Mouse (Mus musculus): Measurements from ENCODE around the gene Nsg1. TPM values are rescaled to one million over a fixed set of nuclear protein-coding genes. Genes with fewer than 3 reads are reported as not detected.

Gene Nsg1
- polyA plus RNA-seq, 1 experiment from 2014 or later, result 1.6 TPM

DNA sequence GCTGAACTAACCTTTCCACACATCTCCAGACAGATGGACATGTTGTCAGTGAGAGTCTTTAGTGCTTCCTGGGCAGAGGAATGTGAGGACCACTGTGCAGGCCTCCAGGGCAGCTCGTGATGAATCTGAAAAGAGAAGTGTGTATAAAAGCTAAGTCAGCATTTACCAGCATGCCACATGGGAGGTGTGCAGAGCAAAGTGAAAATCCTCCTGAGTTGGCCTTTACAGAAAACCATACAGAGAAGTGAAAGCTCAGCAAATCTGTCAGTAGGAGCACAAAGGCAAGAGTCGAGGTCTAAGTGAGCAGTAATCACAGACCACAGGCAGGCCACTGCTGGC is 67.8 kb downstream of the Nsg1 start:
- Histone ChIP-seq H3K4me2 (ENCODE audit: low read depth, low read length) (no peak overlapping the region), H3K36me3 (ENCODE audit: control insufficient read depth, insufficient read depth) (no peaks in the 10 kb centered on the region)

DNA sequence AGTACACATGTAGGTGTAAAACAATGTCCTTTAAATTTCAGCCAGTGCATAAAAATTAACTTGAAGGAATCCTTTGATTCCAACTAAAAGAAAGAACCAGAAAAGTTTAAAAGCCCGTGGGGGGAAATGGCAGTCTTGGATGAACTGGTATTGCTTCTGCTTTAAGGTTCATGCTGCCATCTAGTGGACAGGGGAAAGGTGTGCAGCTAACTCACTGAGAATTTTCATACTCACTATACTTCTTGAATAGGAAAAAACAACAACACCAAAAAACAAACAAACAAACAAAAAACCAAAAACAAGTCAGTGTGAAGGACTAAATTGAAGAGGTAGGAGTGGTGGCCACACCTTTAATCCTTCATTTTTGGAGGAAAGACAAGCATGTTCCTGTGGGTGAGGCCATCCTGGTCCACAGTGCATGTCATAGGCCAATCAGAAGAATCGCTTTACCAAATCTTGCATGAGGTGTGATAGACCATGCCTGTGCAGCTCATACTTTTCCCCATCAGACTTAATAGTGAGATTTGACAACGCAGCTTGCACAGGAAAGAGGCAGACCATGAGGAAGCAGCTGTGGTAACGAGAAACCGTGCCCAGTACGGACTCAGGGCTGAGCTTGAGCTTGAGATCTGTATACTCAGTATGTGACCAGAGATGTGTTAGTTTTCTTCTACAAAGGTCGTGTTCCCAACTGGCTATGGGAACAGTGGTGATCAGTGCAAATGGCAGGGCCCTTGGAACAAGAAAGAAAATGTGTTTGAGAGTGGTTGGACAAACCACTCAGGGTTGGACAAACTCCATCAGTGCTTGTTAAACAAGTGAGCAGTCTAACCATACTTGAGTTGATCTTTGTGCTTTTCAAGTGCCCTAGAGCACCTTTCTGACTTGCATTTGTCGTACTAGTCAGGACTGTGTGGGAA is 68.4 kb downstream of the Nsg1 start:
- H3K4me2 ChIP-seq (ENCODE audit: low read depth, low read length), result no peak overlapping the region
- WGBS (ENCODE audit: insufficient replicate concordance), result 43% methylated on average over 8 of the region's 8 CpGs

More for the DNA sequence above, 67.8 kb downstream of the Nsg1 start:
- ATAC-seq (ENCODE audit: low read depth), result no peak
- Histone ChIP-seq H3K27me3 (ENCODE audit: control insufficient read depth, insufficient read depth, low read depth, low read length) (no peaks in the 10 kb centered on the region), H3K4me3 (ENCODE audit: low read depth, low read length) (no peak overlapping the region), H3K4me1 (ENCODE audit: control insufficient read depth, low read depth, low read length) (no peaks in the 10 kb centered on the region), H3K9me3 (replicated peaks; ENCODE audit: control insufficient read depth, low read length) (no peaks in the 10 kb centered on the region), H3K27ac (ENCODE audit: low read length) (no peak overlapping the region), H3K9ac (ENCODE audit: low read depth, low read length) (no peak overlapping the region)
- 36% methylated on average over 2 of the region's 2 CpGs for WGBS (ENCODE audit: insufficient replicate concordance)

GRCm38 (mm10) chr5:38090581-38090980 is 69.1 kb downstream of the Nsg1 start:
- Histone ChIP-seq H3K4me2 (ENCODE audit: low read depth, low read length) (no peak overlapping the region), H3K9ac (ENCODE audit: low read depth, low read length) (no peak overlapping the region), H3K9me3 (replicated peaks; ENCODE audit: control insufficient read depth, low read length) (no peaks in the 10 kb centered on the region), H3K27ac (ENCODE audit: low read length) (no peak overlapping the region), H3K4me1 (ENCODE audit: control insufficient read depth, low read depth, low read length) (no peaks in the 10 kb centered on the region), H3K36me3 (ENCODE audit: control insufficient read depth, insufficient read depth) (no peaks in the 10 kb centered on the region), H3K27me3 (ENCODE audit: control insufficient read depth, insufficient read depth, low read depth, low read length) (no peaks in the 10 kb centered on the region), H3K4me3 (ENCODE audit: low read depth, low read length) (no peak overlapping the region)
- ATAC-seq (ENCODE audit: low read depth), result no peak
- WGBS (ENCODE audit: insufficient replicate concordance), result 70% methylated on average over 3 of the region's 3 CpGs

More for the DNA sequence above, 68.4 kb downstream of the Nsg1 start:
- H3K4me3 ChIP-seq (ENCODE audit: low read depth, low read length), result no peak overlapping the region
- no peaks in the 10 kb centered on the region for H3K9me3 ChIP-seq (replicated peaks; ENCODE audit: control insufficient read depth, low read length)
- H3K36me3 ChIP-seq (ENCODE audit: control insufficient read depth, insufficient read depth), result no peaks in the 10 kb centered on the region
- H3K4me1 ChIP-seq (ENCODE audit: control insufficient read depth, low read depth, low read length), result no peaks in the 10 kb centered on the region
- no peak overlapping the region for H3K27ac ChIP-seq (ENCODE audit: low read length)
- ATAC-seq (ENCODE audit: low read depth), result no peak
- no peak overlapping the region for H3K9ac ChIP-seq (ENCODE audit: low read depth, low read length)
- no peaks in the 10 kb centered on the region for H3K27me3 ChIP-seq (ENCODE audit: control insufficient read depth, insufficient read depth, low read depth, low read length)

GRCm38 (mm10) chr5:38090111-38090510 is 69.6 kb downstream of the Nsg1 start:
- no peak for ATAC-seq (ENCODE audit: low read depth)
- Histone ChIP-seq H3K4me3 (ENCODE audit: low read depth, low read length) (no peak overlapping the region), H3K4me1 (ENCODE audit: control insufficient read depth, low read depth, low read length) (no peaks in the 10 kb centered on the region), H3K36me3 (ENCODE audit: control insufficient read depth, insufficient read depth) (no peaks in the 10 kb centered on the region), H3K4me2 (ENCODE audit: low read depth, low read length) (no peak overlapping the region), H3K9me3 (replicated peaks; ENCODE audit: control insufficient read depth, low read length) (no peaks in the 10 kb centered on the region), H3K27me3 (ENCODE audit: control insufficient read depth, insufficient read depth, low read depth, low read length) (no peaks in the 10 kb centered on the region), H3K9ac (ENCODE audit: low read depth, low read length) (no peak overlapping the region), H3K27ac (ENCODE audit: low read length) (no peak overlapping the region)
- WGBS (ENCODE audit: insufficient replicate concordance), result 70% methylated on average over 3 of the region's 3 CpGs

Other genes with a start within 250 kb of the Nsg1 start
- gene Stx18, start 121.2 kb downstream of the Nsg1 start, polyA plus RNA-seq (2015; fragmentation: Nextera tagmentation; extraction: Ambion mirVana), result 10.7 and 11.3 TPM in 2 replicates
- gene Zbtb49, start 60.5 kb upstream of the Nsg1 start, polyA plus RNA-seq (2015; fragmentation: Nextera tagmentation; extraction: Ambion mirVana), result 2.6 and 3.0 TPM in 2 replicates
- gene Lyar, start 60.6 kb upstream of the Nsg1 start, polyA plus RNA-seq (2015; fragmentation: Nextera tagmentation; extraction: Ambion mirVana), result 35.2 and 39.8 TPM in 2 replicates
- gene Tmem128, start 100.3 kb upstream of the Nsg1 start, polyA plus RNA-seq (2015; fragmentation: Nextera tagmentation; extraction: Ambion mirVana), result 35.4 and 41.3 TPM in 2 replicates
- not detected in 2 replicates for gene Otop1, start 116.1 kb upstream of the Nsg1 start, polyA plus RNA-seq (2015; fragmentation: Nextera tagmentation; extraction: Ambion mirVana)
- not detected in 2 replicates for gene Drd5, start 159.5 kb upstream of the Nsg1 start, polyA plus RNA-seq (2015; fragmentation: Nextera tagmentation; extraction: Ambion mirVana)